Mouse (Mus musculus): ENCODE data around the gene Gng10. TPM values are rescaled to one million over a fixed set of nuclear protein-coding genes. Genes with fewer than 3 reads are reported as not detected.

The Gng10 gene
- total RNA-seq, 2 experiments from 2014 or later: 32.1 to 32.9 TPM

GRCm38 (mm10) chr4:59009696-59010095, 25.2 kb upstream of the Gng10 start:
- no peak for DNase-seq
- intact Hi-C loops (cut with DNase I): no loop called here

DNA sequence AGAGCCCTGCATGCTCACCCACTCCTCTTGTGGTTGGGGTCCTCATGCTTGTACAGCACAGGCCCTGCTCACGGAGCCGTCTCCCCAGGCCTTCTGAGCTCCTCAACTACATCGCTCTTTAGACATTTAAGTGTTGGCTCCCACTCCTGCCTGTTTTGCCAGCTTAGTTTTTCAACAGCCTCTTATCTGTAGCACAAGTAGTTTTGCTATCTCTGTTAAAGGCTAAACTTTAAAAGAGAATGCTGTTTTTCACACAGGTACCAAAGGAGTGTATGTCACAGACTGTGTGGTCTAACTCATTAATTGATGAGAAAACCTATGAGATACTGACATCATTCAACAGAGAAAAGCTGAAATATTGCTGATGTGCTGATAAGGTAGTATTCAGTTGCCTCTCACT, 23.4 kb upstream of the Gng10 start:
- intact Hi-C loops (cut with DNase I): no loop called here

GRCm38 (mm10) chr4:59015181-59015580, 19.7 kb upstream of the Gng10 start:
- no peak for DNase-seq
- intact Hi-C loops (cut with DNase I): no loop called here

More for the DNA sequence above, 23.4 kb upstream of the Gng10 start:
- DNase-seq: no peak

DNA sequence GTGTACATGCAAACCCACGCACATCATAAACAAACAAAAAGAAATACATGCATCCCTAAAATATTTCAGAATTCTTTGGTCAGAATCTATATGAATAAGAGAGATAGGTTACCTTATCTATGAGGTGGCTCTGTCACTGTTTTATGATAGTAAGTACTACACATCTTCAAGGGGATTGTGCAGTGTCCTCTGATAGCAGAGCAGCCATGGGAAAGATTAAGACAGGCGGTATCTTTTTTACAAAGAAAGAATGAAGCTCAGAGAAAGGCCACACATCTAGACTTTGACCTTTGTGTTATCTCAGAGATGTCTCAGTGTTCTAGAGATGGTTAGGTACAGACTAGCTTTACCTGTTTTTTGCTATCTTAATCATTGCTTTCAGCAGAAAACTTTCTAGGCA, 18.0 kb upstream of the Gng10 start:
- intact Hi-C loops (cut with DNase I): no loop called here
- DNase-seq: no peak

GRCm38 (mm10) chr4:59034325-59034917, 467 bp upstream of the Gng10 start:
- DNase-seq: no peak
- intact Hi-C loops (cut with DNase I): loop anchor here (2.0 kb wide), 1 partner anchor 30 kb away; no protein-coding TSS in a partner anchor

GRCm38 (mm10) chr4:59035786-59036350, 980 bp downstream of the Gng10 start:
- intact Hi-C loops (cut with DNase I): loop anchor here (1.0 to 2.0 kb wide), 2 partner anchors 31 to 51 kb away; no protein-coding TSS in a partner anchor
- DNase-seq: no peak

GRCm38 (mm10) chr4:59036490-59037127, 1.7 kb downstream of the Gng10 start:
- peak; percentile 81 to 87 for DNase-seq
- intact Hi-C loops (cut with DNase I): loop anchor here (1.0 kb wide), 1 partner anchor 51 kb away; no protein-coding TSS in a partner anchor

GRCm38 (mm10) chr4:59037525-59037924, 2.6 kb downstream of the Gng10 start:
- no peak for DNase-seq
- intact Hi-C loops (cut with DNase I): no loop called here

GRCm38 (mm10) chr4:59040397-59041287, 5.8 kb downstream of the Gng10 start:
- intact Hi-C loops (cut with DNase I): no loop called here
- DNase-seq: no peak

DNA sequence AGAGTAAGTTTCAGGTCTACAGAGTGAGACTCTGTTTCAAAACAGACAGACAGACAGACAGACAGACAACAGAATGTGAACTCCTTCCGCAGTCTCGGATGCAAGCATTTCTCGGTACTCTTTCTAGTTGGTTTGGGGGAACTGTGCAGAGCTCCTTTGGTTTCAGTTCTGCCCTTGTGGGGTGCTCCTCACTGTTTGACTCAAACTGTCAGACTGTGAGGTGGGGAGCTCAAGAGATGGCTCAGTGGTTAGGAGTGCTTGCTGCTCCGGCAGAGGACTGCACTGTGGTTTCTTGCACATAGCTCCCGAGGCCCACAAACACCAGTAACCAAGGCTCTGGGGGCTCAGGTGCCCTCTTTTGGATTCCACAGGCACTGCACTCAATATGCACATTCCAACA, 8.2 kb downstream of the Gng10 start:
- intact Hi-C loops (cut with DNase I): no loop called here
- DNase-seq: no peak

DNA sequence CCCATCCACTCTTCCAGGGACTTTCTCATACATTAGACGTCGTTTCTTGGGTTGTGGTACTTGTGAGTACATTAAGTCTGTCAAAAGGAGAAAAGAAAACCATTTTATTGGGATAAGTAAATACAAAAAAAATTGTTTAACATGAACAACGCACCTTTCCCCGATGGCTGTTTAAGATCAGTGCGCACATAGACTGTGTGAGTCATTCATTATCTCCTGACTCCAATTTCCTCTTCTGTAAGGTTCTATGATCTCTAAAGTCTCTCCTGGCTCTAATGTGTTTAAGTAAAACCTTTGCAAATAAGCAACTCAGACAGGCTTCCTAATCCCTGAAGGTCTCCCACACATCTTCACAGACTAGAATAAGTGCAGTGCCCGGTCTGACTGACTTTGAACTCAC, 9.0 kb downstream of the Gng10 start:
- no peak for DNase-seq
- intact Hi-C loops (cut with DNase I): no loop called here

DNA sequence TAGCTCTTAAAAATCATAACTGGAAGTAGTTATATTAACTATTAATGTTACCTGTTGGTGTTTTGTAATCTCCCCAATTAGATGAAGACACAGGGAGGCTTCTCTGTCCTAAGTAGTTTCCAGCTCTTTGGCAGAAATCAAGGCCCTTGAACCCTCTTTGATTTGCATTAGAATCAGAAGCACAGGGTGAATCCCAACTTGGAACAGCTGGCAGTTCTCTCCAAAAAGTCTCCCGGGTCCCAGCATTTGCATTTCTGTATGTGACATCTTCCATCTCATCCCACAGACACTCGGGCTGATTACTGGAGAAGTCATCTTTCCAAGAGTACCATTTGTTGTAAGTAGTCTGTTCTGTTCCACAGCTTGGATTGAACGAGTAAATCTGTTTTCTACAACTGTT, 12.3 kb downstream of the Gng10 start:
- no peak for DNase-seq
- intact Hi-C loops (cut with DNase I): no loop called here

- DNase-seq: no peak
- intact Hi-C loops (cut with DNase I): no loop called here
These were observed 16.2 kb downstream of the Gng10 start for GRCm38 (mm10) chr4:59051081-59051480.

GRCm38 (mm10) chr4:59057929-59058328, 23.0 kb downstream of the Gng10 start:
- no peak for DNase-seq
- intact Hi-C loops (cut with DNase I): no loop called here

DNA sequence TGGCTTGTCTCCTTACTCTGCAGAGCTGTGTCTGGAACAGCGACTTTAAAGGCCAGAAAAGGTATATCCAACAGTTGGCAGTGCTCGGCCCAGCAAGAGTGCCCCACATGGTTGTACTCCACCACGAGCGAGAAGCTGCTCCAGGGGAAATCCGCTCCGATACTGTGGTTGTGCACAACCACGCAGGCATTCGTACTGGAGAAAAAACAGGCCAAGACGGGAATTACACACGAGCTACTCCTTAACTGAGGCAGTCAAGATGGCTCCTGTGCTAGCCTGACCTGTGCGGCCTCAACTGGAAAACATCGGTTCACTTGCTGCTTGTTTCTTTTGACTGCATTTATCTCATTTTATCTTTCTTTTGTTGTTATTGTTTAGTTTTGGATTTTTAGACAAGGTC, 27.6 kb downstream of the Gng10 start:
- intact Hi-C loops (cut with DNase I): no loop called here
- DNase-seq: no peak

- no peak for DNase-seq
- intact Hi-C loops (cut with DNase I): no loop called here
These were observed 34.4 kb downstream of the Gng10 start for GRCm38 (mm10) chr4:59069276-59069675.

GRCm38 (mm10) chr4:59083430-59083829, 48.5 kb downstream of the Gng10 start:
- intact Hi-C loops (cut with DNase I): no loop called here
- no peak for DNase-seq

DNA sequence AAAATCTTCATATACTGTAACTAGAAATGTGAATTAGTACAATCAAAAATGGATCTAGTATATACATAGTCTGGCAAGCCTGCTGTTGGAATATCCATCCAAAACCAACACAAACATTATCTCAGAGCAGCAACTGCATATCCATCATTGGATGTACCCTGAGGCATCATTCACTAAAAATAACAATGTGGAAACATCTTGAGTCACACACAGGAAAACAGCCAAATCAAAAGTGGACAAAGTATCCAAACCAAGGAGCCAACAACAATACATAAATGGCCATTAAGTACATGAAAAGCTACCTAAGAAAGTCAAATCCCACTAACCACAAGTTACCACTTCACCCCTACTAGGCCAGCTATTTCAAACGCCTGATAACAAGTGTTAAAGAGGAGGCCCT, 54.5 kb downstream of the Gng10 start:
- DNase-seq: no peak
- intact Hi-C loops (cut with DNase I): no loop called here

Data from heart, postnatal 10 days (tissue).